Mouse (Mus musculus) liver, embryonic 14.5 days (tissue): ENCODE data around the gene Usp17lb. TPM values are rescaled to one million over a fixed set of nuclear protein-coding genes. Genes with fewer than 3 reads are reported as not detected.
"Not testable (repeated sequence)": the region's sequence is repeated elsewhere in the genome, so short reads cannot be mapped to it uniquely, and the experiment has no call there.

ENCODE experiments used
- ATAC-seq: fragments of 200-750 bp; cut with Nextera tagmentation; 2 replicates; pipeline ENCODE4 v1.8.0; 2017; ENCODE audit warnings: moderate number of reproducible peaks, mild to moderate bottlenecking, moderate library complexity; ENCODE audit not compliant: insufficient read depth
- DNase-seq, 3 experiments: peaks; one replicate each; pipeline ENCODE4 v3.0.0-alpha.2; 2012 to 2013; ENCODE audit warnings: low read depth in 3 of 3, low spot score in 3 of 3
- H3K27ac ChIP-seq: fragments of 300-500 bp; sonication (generic); 2 replicates; pipeline ENCODE4 v1.5.1; 2014; ENCODE audit warnings: moderate library complexity, mild to moderate bottlenecking, control low read depth, inconsistent platforms
- H3K27me3 ChIP-seq: fragments of 300-500 bp; sonication (generic); 2 replicates; pipeline ENCODE4 v1.6.1; 2014; ENCODE audit warnings: mild to moderate bottlenecking, low read length, moderate library complexity; ENCODE audit not compliant: control insufficient read depth, insufficient read depth
- H3K36me3 ChIP-seq: fragments of 300-500 bp; sonication (generic); replicated peaks from 2 replicates; pipeline ENCODE4 v1.6.1; 2014; ENCODE audit warnings: low read depth; ENCODE audit not compliant: control insufficient read depth, insufficient read depth
- H3K4me1 ChIP-seq, 2 experiments: fragments of 200-500 bp in 1 of 2; fragments of 300-500 bp in 1 of 2; sonication (generic) in 1 of 2; replicated peaks; 2 replicates each; pipeline ENCODE4 v1.6.1; 2012 to 2014; ENCODE audit warnings: antibody characterized with exemption in 1 of 2, inconsistent platforms in 1 of 2, low read length in 1 of 2; ENCODE audit not compliant: control insufficient read depth in 2 of 2, insufficient read depth in 2 of 2
- H3K4me2 ChIP-seq: fragments of 300-500 bp; sonication (generic); 2 replicates; pipeline ENCODE4 v1.6.1; 2014; ENCODE audit warnings: low read depth, mild to moderate bottlenecking, control low read depth, moderate library complexity
- H3K4me3 ChIP-seq, 2 experiments: fragments of 200-500 bp in 1 of 2; fragments of 300-500 bp in 1 of 2; sonication (generic) in 1 of 2; 2 replicates each; pipeline ENCODE4 v1.5.1; 2012 to 2014; ENCODE audit warnings: low read depth in 2 of 2, low read length in 2 of 2, mild to moderate bottlenecking in 2 of 2, control low read depth in 1 of 2, inconsistent platforms in 1 of 2, moderate library complexity in 1 of 2; ENCODE audit not compliant: insufficient read depth in 1 of 2
- H3K9ac ChIP-seq: fragments of 300-500 bp; sonication (generic); replicated peaks from 2 replicates; pipeline ENCODE4 v1.6.1; 2014; ENCODE audit warnings: mild to moderate bottlenecking, control low read depth, moderate library complexity
- H3K9me3 ChIP-seq: fragments of 300-500 bp; sonication (generic); 2 replicates; pipeline ENCODE4 v1.6.1; 2016; ENCODE audit warnings: low read length, mixed read lengths; ENCODE audit not compliant: control insufficient read depth
- CTCF ChIP-seq: IDR thresholded peaks from 2 replicates; pipeline ENCODE4 v1.5.1; 2016; ENCODE audit warnings: antibody characterized with exemption, low read depth, control low read depth
- EP300 ChIP-seq: IDR thresholded peaks from 2 replicates; pipeline ENCODE4 v1.6.1; 2016; ENCODE audit warnings: antibody characterized with exemption, low read depth
- WGBS: fragments of 180-500 bp; shearing (Covaris S2); extraction: QIAGEN DNeasy Blood & Tissue Kit; methylation state at CpG from one replicate; pipeline ENCODE4 v1.1.7; 2014; ENCODE audit not compliant: insufficient replicate concordance; 5-methylcytosine and 5-hydroxymethylcytosine counted together
- polyA plus RNA-seq, 2 experiments: library from polyadenylated mRNA; depleted of rRNA in 1 of 2; stranded (reverse) in 1 of 2; unstranded in 1 of 2; fragments of >200 nt; fragmentation: Nextera tagmentation in 1 of 2; extraction: Ambion mirVana in 1 of 2; gene quantifications; 2 replicates each; pipeline versions ENCODE4 v1.2.1 to v1.2.3; 2012 to 2014

The Usp17lb gene
- polyA plus RNA-seq, 2 experiments, result not detected

GRCm38 (mm10) chr7:104855248-104855750, 12.9 kb upstream of the Usp17lb start:
- TF ChIP-seq CTCF, result no peak
- Histone ChIP-seq H3K27me3 (no peaks in the 10 kb centered on the region), H3K27ac (no peak overlapping the region), H3K4me3 (no peak overlapping the region), H3K9ac (no peak overlapping the region), H3K9me3 (no peaks in the 10 kb centered on the region), H3K4me2 (no peak overlapping the region), H3K4me1 (no peaks in the 10 kb centered on the region), H3K36me3 (no peaks in the 10 kb centered on the region)
- 50% methylated on average over 3 of the region's 3 CpGs for WGBS
- ATAC-seq (no peak), DNase-seq (no peak)

- WGBS, result 65% methylated on average over 2 of the region's 2 CpGs
- not testable (repeated sequence) for H3K4me2 ChIP-seq, H3K9me3 ChIP-seq, H3K27me3 ChIP-seq, H3K4me1 ChIP-seq, DNase-seq, ATAC-seq, H3K27ac ChIP-seq, H3K36me3 ChIP-seq, H3K9ac ChIP-seq, H3K4me3 ChIP-seq
Observed at GRCm38 (mm10) chr7:104851546-104851945, 9.1 kb upstream of the Usp17lb start.

GRCm38 (mm10) chr7:104843731-104844287, 1.4 kb upstream of the Usp17lb start:
- no peaks in the 10 kb centered on the region for H3K9me3 ChIP-seq
- no peaks in the 10 kb centered on the region for H3K27me3 ChIP-seq
- no peak overlapping the region for H3K9ac ChIP-seq
- ATAC-seq (no peak), DNase-seq (no peak)
- 55% methylated on average over 1 of the region's 1 CpGs for WGBS
- H3K36me3 ChIP-seq, result no peaks in the 10 kb centered on the region
- H3K27ac ChIP-seq, result no peak overlapping the region
- H3K4me2 ChIP-seq, result no peak overlapping the region
- no peaks in the 10 kb centered on the region for H3K4me1 ChIP-seq
- TF ChIP-seq CTCF, result no peak
- H3K4me3 ChIP-seq, result no peak overlapping the region

- 55% methylated on average over 8 of the region's 8 CpGs for WGBS
- not testable (repeated sequence) for H3K27me3 ChIP-seq, DNase-seq, H3K36me3 ChIP-seq, H3K4me3 ChIP-seq, H3K27ac ChIP-seq, H3K4me2 ChIP-seq, ATAC-seq, H3K9me3 ChIP-seq, H3K4me1 ChIP-seq, H3K9ac ChIP-seq
Observed at GRCm38 (mm10) chr7:104810335-104810734, 32.1 kb downstream of the Usp17lb start.

- no peak for TF ChIP-seq EP300
- TF ChIP-seq CTCF, result no peak
- Histone ChIP-seq H3K4me3 (no peak overlapping the region), H3K4me1 (no peaks in the 10 kb centered on the region), H3K9ac (no peak overlapping the region), H3K9me3 (no peaks in the 10 kb centered on the region), H3K36me3 (no peaks in the 10 kb centered on the region), H3K27me3 (no peaks in the 10 kb centered on the region), H3K4me2 (no peak overlapping the region), H3K27ac (no peak overlapping the region)
- ATAC-seq, result no peak
- 50% methylated on average over 1 of the region's 1 CpGs for WGBS
- DNase-seq, result no peak
Observed at GRCm38 (mm10) chr7:104790796-104791195, 51.6 kb downstream of the Usp17lb start.

Other genes starting within 250 kb of the Usp17lb start
- gene Olfr655, start 240.8 kb downstream of the Usp17lb start, polyA plus RNA-seq (2012; rRNA removed), result not detected in 2 replicates
- gene Olfr655, start 240.8 kb downstream of the Usp17lb start, polyA plus RNA-seq (2014; fragmentation: Nextera tagmentation; extraction: Ambion mirVana), result not detected in 2 replicates
- gene Olfr656, start 228.6 kb downstream of the Usp17lb start, polyA plus RNA-seq (2012; rRNA removed), result not detected in 2 replicates
- not detected in 2 replicates for gene Olfr656, start 228.6 kb downstream of the Usp17lb start, polyA plus RNA-seq (2014; fragmentation: Nextera tagmentation; extraction: Ambion mirVana)
- not detected in 2 replicates for gene Olfr657, start 217.8 kb downstream of the Usp17lb start, polyA plus RNA-seq (2012; rRNA removed)
- not detected in 2 replicates for gene Olfr657, start 217.8 kb downstream of the Usp17lb start, polyA plus RNA-seq (2014; fragmentation: Nextera tagmentation; extraction: Ambion mirVana)
- not detected in 2 replicates for gene Olfr658, start 195.3 kb downstream of the Usp17lb start, polyA plus RNA-seq (2012; rRNA removed)
- gene Olfr658, start 195.3 kb downstream of the Usp17lb start, polyA plus RNA-seq (2014; fragmentation: Nextera tagmentation; extraction: Ambion mirVana), result not detected in 2 replicates
- not detected in 2 replicates for gene Olfr659, start 175.8 kb downstream of the Usp17lb start, polyA plus RNA-seq (2012; rRNA removed)
- gene Olfr659, start 175.8 kb downstream of the Usp17lb start, polyA plus RNA-seq (2014; fragmentation: Nextera tagmentation; extraction: Ambion mirVana), result not detected in 2 replicates
- not detected in 2 replicates for gene Olfr661, start 156.1 kb downstream of the Usp17lb start, polyA plus RNA-seq (2012; rRNA removed)
- gene Olfr661, start 156.1 kb downstream of the Usp17lb start, polyA plus RNA-seq (2014; fragmentation: Nextera tagmentation; extraction: Ambion mirVana), result not detected in 2 replicates
- gene Usp17le, start 65.1 kb downstream of the Usp17lb start, polyA plus RNA-seq (2012; rRNA removed), result not detected in 2 replicates
- gene Usp17le, start 65.1 kb downstream of the Usp17lb start, polyA plus RNA-seq (2014; fragmentation: Nextera tagmentation; extraction: Ambion mirVana), result not detected in 2 replicates
- not detected in 2 replicates for gene Usp17la, start 14.4 kb upstream of the Usp17lb start, polyA plus RNA-seq (2012; rRNA removed)
- not detected in 2 replicates for gene Usp17la, start 14.4 kb upstream of the Usp17lb start, polyA plus RNA-seq (2014; fragmentation: Nextera tagmentation; extraction: Ambion mirVana)
- gene Olfr665, start 35.4 kb upstream of the Usp17lb start, polyA plus RNA-seq (2012; rRNA removed), result not detected in 2 replicates
- not detected in 2 replicates for gene Olfr665, start 35.4 kb upstream of the Usp17lb start, polyA plus RNA-seq (2014; fragmentation: Nextera tagmentation; extraction: Ambion mirVana)
- gene Olfr666, start 53.3 kb upstream of the Usp17lb start, polyA plus RNA-seq (2012; rRNA removed), result not detected in 2 replicates
- gene Olfr666, start 53.3 kb upstream of the Usp17lb start, polyA plus RNA-seq (2014; fragmentation: Nextera tagmentation; extraction: Ambion mirVana), result not detected in 2 replicates
- gene Olfr667, start 78.9 kb upstream of the Usp17lb start, polyA plus RNA-seq (2012; rRNA removed), result not detected in 2 replicates
- gene Olfr667, start 78.9 kb upstream of the Usp17lb start, polyA plus RNA-seq (2014; fragmentation: Nextera tagmentation; extraction: Ambion mirVana), result not detected in 2 replicates
- not detected in 2 replicates for gene Olfr668, start 85.5 kb upstream of the Usp17lb start, polyA plus RNA-seq (2012; rRNA removed)
- gene Olfr668, start 85.5 kb upstream of the Usp17lb start, polyA plus RNA-seq (2014; fragmentation: Nextera tagmentation; extraction: Ambion mirVana), result not detected in 2 replicates
- gene Olfr669, start 91.6 kb upstream of the Usp17lb start, polyA plus RNA-seq (2012; rRNA removed), result not detected in 2 replicates
- not detected in 2 replicates for gene Olfr669, start 91.6 kb upstream of the Usp17lb start, polyA plus RNA-seq (2014; fragmentation: Nextera tagmentation; extraction: Ambion mirVana)
- not detected in 2 replicates for gene Olfr670, start 120.0 kb upstream of the Usp17lb start, polyA plus RNA-seq (2012; rRNA removed)
- gene Olfr670, start 120.0 kb upstream of the Usp17lb start, polyA plus RNA-seq (2014; fragmentation: Nextera tagmentation; extraction: Ambion mirVana), result not detected in 2 replicates
- not detected in 2 replicates for gene Olfr671, start 136.5 kb upstream of the Usp17lb start, polyA plus RNA-seq (2012; rRNA removed)
- not detected in 2 replicates for gene Olfr671, start 136.5 kb upstream of the Usp17lb start, polyA plus RNA-seq (2014; fragmentation: Nextera tagmentation; extraction: Ambion mirVana)
- gene Olfr672, start 159.4 kb upstream of the Usp17lb start, polyA plus RNA-seq (2012; rRNA removed), result not detected in 2 replicates
- gene Olfr672, start 159.4 kb upstream of the Usp17lb start, polyA plus RNA-seq (2014; fragmentation: Nextera tagmentation; extraction: Ambion mirVana), result not detected in 2 replicates
- not detected in 2 replicates for gene Olfr675, start 185.9 kb upstream of the Usp17lb start, polyA plus RNA-seq (2012; rRNA removed)
- not detected in 2 replicates for gene Olfr675, start 185.9 kb upstream of the Usp17lb start, polyA plus RNA-seq (2014; fragmentation: Nextera tagmentation; extraction: Ambion mirVana)
- not detected in 2 replicates for gene Olfr676, start 190.1 kb upstream of the Usp17lb start, polyA plus RNA-seq (2012; rRNA removed)
- gene Olfr676, start 190.1 kb upstream of the Usp17lb start, polyA plus RNA-seq (2014; fragmentation: Nextera tagmentation; extraction: Ambion mirVana), result not detected in 2 replicates
- gene Olfr677, start 208.8 kb upstream of the Usp17lb start, polyA plus RNA-seq (2012; rRNA removed), result not detected in 2 replicates
- not detected in 2 replicates for gene Olfr677, start 208.8 kb upstream of the Usp17lb start, polyA plus RNA-seq (2014; fragmentation: Nextera tagmentation; extraction: Ambion mirVana)
- not detected in 2 replicates for gene Olfr678, start 221.9 kb upstream of the Usp17lb start, polyA plus RNA-seq (2012; rRNA removed)
- gene Olfr678, start 221.9 kb upstream of the Usp17lb start, polyA plus RNA-seq (2014; fragmentation: Nextera tagmentation; extraction: Ambion mirVana), result not detected in 2 replicates
- not detected in 2 replicates for gene Olfr679, start 238.6 kb upstream of the Usp17lb start, polyA plus RNA-seq (2012; rRNA removed)
- not detected in 2 replicates for gene Olfr679, start 238.6 kb upstream of the Usp17lb start, polyA plus RNA-seq (2014; fragmentation: Nextera tagmentation; extraction: Ambion mirVana)